ENCODE assay signal across 11 mouse cellular contexts in genomic region chr10:110762134-110762884, GRCm38 (mm10). TPM values are rescaled to one million over a fixed set of nuclear protein-coding genes. Genes with fewer than 3 reads are reported as not detected.
A peak's percentile ranks its signal among the peaks of the same experiment; 100 is the strongest.
DNase-seq lines count a peak whose midpoint lies in the region; ATAC-seq lines count a peak whose summit lies in the region.
"Had no signal": no experiment of that assay in that cellular context is flagged by ENCODE, and none has a peak within 500 bp of the region (broad histone marks: within the 10 kb centered on the region; RNA-seq: fewer than 3 reads in every experiment).

No protein-coding gene starts in this region.

- peak overlapping the region; percentile 36 for H3K4me2 ChIP-seq in hindbrain, embryonic 14.5 days (replicated peaks)
- H3K4me2 ChIP-seq in intestine, embryonic 15.5 days (replicated peaks) = no peak overlapping the region
- H3K4me2 ChIP-seq: lung, embryonic 14.5 days had no signal

- H3K9me3 ChIP-seq in hindbrain, embryonic 14.5 days (ENCODE audit: control insufficient read depth, low read length) = no peaks in the 10 kb centered on the region
- no peaks in the 10 kb centered on the region for H3K9me3 ChIP-seq in intestine, embryonic 15.5 days

- 0 out of 2 replicates have a peak, but pooled peaks cover 4% of the 10 kb centered on the region for H3K4me1 ChIP-seq in hindbrain, embryonic 14.5 days (replicated peaks; ENCODE audit: control insufficient read depth, insufficient read depth, low read length)
- H3K4me1 ChIP-seq in intestine, embryonic 15.5 days (replicated peaks) = no peaks in the 10 kb centered on the region

- ATAC-seq in hindbrain, embryonic 14.5 days (ENCODE audit: low FRiP score) = peak; percentile 72
- no peak for ATAC-seq in CD4-positive, CD25-positive, alpha-beta regulatory T cell, adult 4 months
- ATAC-seq in intestine, embryonic 15.5 days = no peak

- no peak overlapping the region for H3K27ac ChIP-seq in hindbrain, embryonic 14.5 days
- H3K27ac ChIP-seq in intestine, embryonic 15.5 days = no peak overlapping the region

- peak; percentile 57 for DNase-seq in retina, postnatal 1 day
- no peak for DNase-seq in retina, embryonic 14.5 days (ENCODE audit: low spot score)
- DNase-seq in cerebellum, adult 9-10 months = peak; percentile 81
- DNase-seq in hindbrain, embryonic 14.5 days (ENCODE audit: low spot score) = peak; percentile 62
- no peak for DNase-seq in thymus, adult 18-20 months
- no peak for DNase-seq in natural killer cell, adult 2 months (ENCODE audit: low spot score in 2 of 2)
- DNase-seq: gastrocnemius, postnatal 10 days; heart, postnatal 36 days; lung, embryonic 14.5 days had no signal

- 50% methylated on average over 16 of the region's 16 CpGs for WGBS in hindbrain, embryonic 14.5 days
- WGBS in intestine, embryonic 15.5 days = 84% methylated on average over 16 of the region's 16 CpGs

- no peak overlapping the region for H3K4me3 ChIP-seq in hindbrain, embryonic 14.5 days (replicated peaks; ENCODE audit: low read length)
- H3K4me3 ChIP-seq in intestine, embryonic 15.5 days (replicated peaks) = no peak overlapping the region

- 0 out of 2 replicates have a peak overlapping the region, but pooled peaks have one; percentile 22 for H3K9ac ChIP-seq in hindbrain, embryonic 14.5 days
- no peak overlapping the region for H3K9ac ChIP-seq in intestine, embryonic 15.5 days
- H3K9ac ChIP-seq: lung, embryonic 14.5 days had no signal

- no peaks in the 10 kb centered on the region for H3K27me3 ChIP-seq in hindbrain, embryonic 14.5 days (ENCODE audit: control insufficient read depth, insufficient read depth, low read length)
- no peaks in the 10 kb centered on the region for H3K27me3 ChIP-seq in intestine, embryonic 15.5 days (replicated peaks)

- peaks cover 25% of the 10 kb centered on the region for H3K36me3 ChIP-seq in hindbrain, embryonic 14.5 days (replicated peaks; ENCODE audit: control insufficient read depth, insufficient read depth)
- H3K36me3 ChIP-seq in intestine, embryonic 15.5 days = peaks cover 32% of the 10 kb centered on the region

RNA-seq across cellular contexts. Expression of gene E2f7, which starts 17.1 kb away (rescaled TPM):
- 7.3 and 9.0 TPM in 2 replicates for polyA plus RNA-seq in hindbrain, embryonic 14.5 days (2014; fragmentation: Nextera tagmentation; extraction: Ambion mirVana)
- 1 to 10 TPM in 1 of 2 experiments, under 1 TPM in 1; 0.38 to 1.3 TPM for polyA plus RNA-seq in CD4-positive, CD25-positive, alpha-beta regulatory T cell, adult 4 months (2017; shearing (Covaris generic))
- polyA plus RNA-seq in intestine, embryonic 15.5 days (2015; fragmentation: Nextera tagmentation; extraction: Ambion mirVana) = 16.1 and 17.1 TPM in 2 replicates

Comparison
In these comparisons a context has a peak if more than half of its experiments do, and no peak if none do; other contexts are left out.
1. DNase-seq: peak in retina, postnatal 1 day (single experiment), cerebellum, adult 9-10 months (single experiment) and hindbrain, embryonic 14.5 days (single experiment); none in retina, embryonic 14.5 days (single experiment), thymus, adult 18-20 months (0 of 2) and natural killer cell, adult 2 months (0 of 2).